ENCODE assay signal across 8 mouse cellular contexts in genomic region chr7:80216566-80216965, GRCm38 (mm10). TPM values are rescaled to one million over a fixed set of nuclear protein-coding genes. Genes with fewer than 3 reads are reported as not detected.
DNase-seq lines count a peak whose midpoint lies in the region; ATAC-seq and TF ChIP-seq lines count a peak whose summit lies in the region.
"Had no signal": no experiment of that assay in that cellular context is flagged by ENCODE, and none has a peak within 500 bp of the region (broad histone marks: within the 10 kb centered on the region; RNA-seq: fewer than 3 reads in every experiment).

No protein-coding gene starts in this region.

- no peak for TF ChIP-seq EP300 in ES-Bruce4 (IDR thresholded peaks at IDR 0.05; ENCODE audit: insufficient read depth, low read depth, low read length)
- no peak for TF ChIP-seq EP300 in stomach, postnatal 0 days (optimal IDR thresholded peaks at IDR 0.05)

- peak; percentile 16 for TF ChIP-seq CTCF in ES-Bruce4 (IDR thresholded peaks at IDR 0.05; ENCODE audit: low read depth, low read length)
- no peak for TF ChIP-seq CTCF in cortical plate, adult 2 months (IDR thresholded peaks at IDR 0.05; ENCODE audit: extremely low read depth, insufficient read depth, low read length)
- peak; percentile 40 for TF ChIP-seq CTCF in stomach, postnatal 0 days (IDR thresholded peaks at IDR 0.05; ENCODE audit: low read depth)

- H3K27me3 ChIP-seq in ES-Bruce4 (ENCODE audit: control insufficient read depth, insufficient read depth, low read length, poor library complexity, severe bottlenecking) = no peaks in the 10 kb centered on the region
- no peaks in the 10 kb centered on the region for H3K27me3 ChIP-seq in stomach, postnatal 0 days (ENCODE audit: control insufficient read depth, insufficient read depth, low read length)
- H3K27me3 ChIP-seq: midbrain, embryonic 12.5 days had no signal

- no peak overlapping the region for H3K9ac ChIP-seq in ES-Bruce4 (ENCODE audit: low read depth, poor library complexity, severe bottlenecking)
- H3K9ac ChIP-seq in stomach, postnatal 0 days (ENCODE audit: low read length) = no peak overlapping the region
- H3K9ac ChIP-seq: midbrain, embryonic 12.5 days had no signal

- DNase-seq in kidney, adult 18-20 months = peak; percentile 43
- DNase-seq in kidney, postnatal 4 days = no peak
- peak; percentile 59 to 78 for DNase-seq in kidney, postnatal 25 days
- no peak for DNase-seq in stomach, postnatal 0 days (ENCODE audit: low spot score)
- no peak for DNase-seq in cerebellum, adult 11-12 months

- no peak overlapping the region for H3K4me3 ChIP-seq in ES-Bruce4 (ENCODE audit: low read depth, low read length)
- no peak overlapping the region for H3K4me3 ChIP-seq in cortical plate, adult 2 months (ENCODE audit: insufficient read depth, low read length)
- H3K4me3 ChIP-seq in stomach, postnatal 0 days (ENCODE audit: low read depth, low read length) = no peak overlapping the region
- H3K4me3 ChIP-seq: midbrain, embryonic 12.5 days had no signal

- H3K27ac ChIP-seq in ES-Bruce4 (ENCODE audit: insufficient read depth, low read length) = no peak overlapping the region
- peak overlapping the region; percentile 46; the same call in 1 of the 2 replicates for H3K27ac ChIP-seq in cortical plate, adult 2 months (ENCODE audit: insufficient read depth, low read length)
- no peak overlapping the region for H3K27ac ChIP-seq in stomach, postnatal 0 days (replicated peaks)
- H3K27ac ChIP-seq: midbrain, embryonic 12.5 days had no signal

- H3K36me3 ChIP-seq in ES-Bruce4 (ENCODE audit: control insufficient read depth, insufficient read depth, low read length, poor library complexity, severe bottlenecking) = peaks cover 51% of the 10 kb centered on the region
- H3K36me3 ChIP-seq in stomach, postnatal 0 days (ENCODE audit: control insufficient read depth, insufficient read depth, low read length) = peaks cover 33% of the 10 kb centered on the region

- H3K4me2 ChIP-seq in stomach, postnatal 0 days (replicated peaks; ENCODE audit: low read depth) = no peak overlapping the region
- H3K4me2 ChIP-seq: midbrain, embryonic 12.5 days had no signal

- ATAC-seq in stomach, postnatal 0 days (ENCODE audit: low FRiP score, low TSS enrichment) = peak; percentile 11; the same call in 1 of the 2 replicates

- H3K4me1 ChIP-seq in ES-Bruce4 (ENCODE audit: control insufficient read depth, insufficient read depth, low read length) = peaks cover 2% of the 10 kb centered on the region
- H3K4me1 ChIP-seq in cortical plate, adult 2 months (ENCODE audit: control insufficient read depth, insufficient read depth, low read length) = no peaks in the 10 kb centered on the region
- no peaks in the 10 kb centered on the region for H3K4me1 ChIP-seq in stomach, postnatal 0 days (replicated peaks; ENCODE audit: control insufficient read depth, insufficient read depth)

- H3K9me3 ChIP-seq in ES-Bruce4 (replicated peaks; ENCODE audit: control insufficient read depth, insufficient read depth, low read length, poor library complexity, severe bottlenecking) = no peaks in the 10 kb centered on the region
- no peaks in the 10 kb centered on the region for H3K9me3 ChIP-seq in stomach, postnatal 0 days (ENCODE audit: control insufficient read depth, low read length)
- H3K9me3 ChIP-seq: midbrain, embryonic 12.5 days had no signal

- WGBS in stomach, postnatal 0 days = 73% methylated on average over 8 of the region's 8 CpGs

- no peak for TF ChIP-seq POLR2A in ES-Bruce4 (IDR thresholded peaks at IDR 0.05; ENCODE audit: insufficient read depth, low read length)
- TF ChIP-seq POLR2A in cortical plate, adult 2 months (IDR thresholded peaks at IDR 0.05; ENCODE audit: extremely low read depth, insufficient read depth, low read length) = no peak

RNA-seq across cellular contexts. Expression of gene Cib1, which starts 16.0 kb away (rescaled TPM):
- polyA plus RNA-seq in ES-Bruce4 (2011; ENCODE audit: insufficient read depth, insufficient read length, low read depth, missing spikeins) = 35.5 and 38.4 TPM in 2 replicates
- 31.9 and 35.9 TPM in 2 replicates for polyA plus RNA-seq in cortical plate, adult 2 months (2012; rRNA removed)
- polyA plus RNA-seq in stomach, postnatal 0 days (2015; fragmentation: Nextera tagmentation; extraction: Ambion mirVana) = 187 and 189 TPM in 2 replicates

RNA-seq across cellular contexts. Expression of gene Gdpgp1, which starts 16.1 kb away (rescaled TPM):
- 3.3 and 4.3 TPM in 2 replicates for polyA plus RNA-seq in ES-Bruce4 (2011; ENCODE audit: insufficient read depth, insufficient read length, low read depth, missing spikeins)
- polyA plus RNA-seq in cortical plate, adult 2 months (2012; rRNA removed) = 3.4 and 3.7 TPM in 2 replicates
- polyA plus RNA-seq in stomach, postnatal 0 days (2015; fragmentation: Nextera tagmentation; extraction: Ambion mirVana) = 2.9 and 3.2 TPM in 2 replicates

RNA-seq across cellular contexts. Expression of gene Ttll13, which starts 29.6 kb away (rescaled TPM):
- polyA plus RNA-seq in ES-Bruce4 (2011; ENCODE audit: insufficient read depth, insufficient read length, low read depth, missing spikeins) = 0.84 and 1.2 TPM in 2 replicates
- polyA plus RNA-seq in cortical plate, adult 2 months (2012; rRNA removed) = 0.98 and 1.5 TPM in 2 replicates
- polyA plus RNA-seq in stomach, postnatal 0 days (2015; fragmentation: Nextera tagmentation; extraction: Ambion mirVana) = 1.2 TPM in 2 replicates

RNA-seq across cellular contexts. Expression of gene Sema4b, which starts 29.9 kb away (rescaled TPM):
- 27.1 and 29.0 TPM in 2 replicates for polyA plus RNA-seq in ES-Bruce4 (2011; ENCODE audit: insufficient read depth, insufficient read length, low read depth, missing spikeins)
- 11.6 and 12.5 TPM in 2 replicates for polyA plus RNA-seq in cortical plate, adult 2 months (2012; rRNA removed)
- 19.4 and 19.9 TPM in 2 replicates for polyA plus RNA-seq in stomach, postnatal 0 days (2015; fragmentation: Nextera tagmentation; extraction: Ambion mirVana)

RNA-seq across cellular contexts. Expression of gene Ngrn, which starts 44.4 kb away (rescaled TPM):
- 29.1 and 32.5 TPM in 2 replicates for polyA plus RNA-seq in ES-Bruce4 (2011; ENCODE audit: insufficient read depth, insufficient read length, low read depth, missing spikeins)
- polyA plus RNA-seq in cortical plate, adult 2 months (2012; rRNA removed) = 55.6 and 56.0 TPM in 2 replicates
- 33.6 and 34.5 TPM in 2 replicates for polyA plus RNA-seq in stomach, postnatal 0 days (2015; fragmentation: Nextera tagmentation; extraction: Ambion mirVana)

Comparison
In these comparisons a context has a peak if more than half of its experiments do, and no peak if none do; other contexts are left out.
1. DNase-seq: peak in kidney, adult 18-20 months (single experiment) and kidney, postnatal 25 days (2 of 2); none in kidney, postnatal 4 days (0 of 2), stomach, postnatal 0 days (single experiment) and cerebellum, adult 11-12 months (single experiment).